Mouse (Mus musculus) inflammation-experienced regulatory T-cells, adult 16 weeks (primary cell): Measurements from ENCODE around the gene Selenop. TPM values are rescaled to one million over a fixed set of nuclear protein-coding genes. Genes with fewer than 3 reads are reported as not detected.

Experiments used
- polyA plus RNA-seq: library from polyadenylated mRNA; unstranded; fragments of 100-300 nt; shearing (Covaris generic); gene quantifications from one replicate; pipeline ENCODE4 v1.2.1, GENCODE M21; 2017

The Selenop gene
- 215 TPM for polyA plus RNA-seq

GRCm38 (mm10) chr15:3268247-3268646, at the start of gene Selenop:
TSS of gene Selenop (plus strand) at chr15:3268547.

GRCm38 (mm10) chr15:3303426-3303825, 35.1 kb downstream of the Selenop start, which contains the start of gene Ccdc152:
TSS of gene Ccdc152 (minus strand) at chr15:3303526.

Other genes starting within 250 kb of the Selenop start
- 0.71 TPM for gene Ccdc152, start 35.0 kb downstream of the Selenop start, polyA plus RNA-seq